Mouse (Mus musculus) kidney, postnatal 36 days (tissue): ENCODE measurements around the gene Rnf19b.

Experiments
- DNase-seq, 2 experiments: peaks; one replicate each; pipeline ENCODE4 v3.0.0; 2021 to 2022; ENCODE audit warnings: mixed read lengths in 2 of 2

The Rnf19b gene

DNA sequence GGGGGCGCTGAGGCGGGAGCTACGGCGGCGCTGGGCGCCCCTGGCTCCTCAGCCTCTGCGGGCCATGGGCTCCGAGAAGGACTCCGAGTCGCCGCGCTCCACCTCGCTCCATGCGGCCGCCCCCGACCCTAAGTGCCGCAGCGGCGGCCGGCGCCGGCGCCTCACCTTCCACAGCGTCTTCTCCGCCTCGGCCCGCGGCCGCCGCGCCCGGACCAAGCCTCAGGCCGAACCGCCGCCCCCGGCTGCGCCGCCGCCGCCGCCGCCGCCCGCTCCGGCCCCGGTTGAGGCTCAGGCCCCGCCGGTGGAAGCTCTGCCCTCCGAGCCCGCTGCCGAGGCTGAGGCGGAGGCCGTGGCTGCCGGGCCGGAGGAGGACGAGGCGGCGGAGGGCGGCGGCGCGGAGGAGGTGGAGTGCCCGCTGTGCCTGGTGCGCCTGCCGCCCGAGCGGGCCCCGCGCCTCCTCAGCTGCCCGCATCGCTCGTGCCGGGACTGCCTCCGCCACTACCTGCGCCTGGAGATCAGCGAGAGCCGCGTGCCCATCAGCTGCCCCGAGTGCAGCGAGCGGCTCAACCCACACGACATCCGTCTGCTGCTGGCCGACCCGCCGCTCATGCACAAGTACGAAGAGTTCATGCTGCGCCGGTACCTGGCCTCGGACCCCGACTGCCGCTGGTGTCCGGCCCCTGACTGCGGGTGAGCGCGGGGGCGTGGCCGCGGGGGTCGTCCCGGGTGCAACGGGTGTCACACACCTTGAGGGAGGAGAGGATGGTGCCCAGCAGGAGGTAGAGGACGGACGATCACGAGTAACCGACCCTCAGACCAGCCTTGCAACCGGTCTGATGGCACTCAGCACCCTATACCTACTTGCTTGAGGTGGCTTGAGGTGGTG is at the start of gene Rnf19b:
Gene Rnf19b (plus strand): TSS at position 65 of the 886 bp plus-strand sequence.
- DNase-seq = peak; percentile 35 to 70

DNA sequence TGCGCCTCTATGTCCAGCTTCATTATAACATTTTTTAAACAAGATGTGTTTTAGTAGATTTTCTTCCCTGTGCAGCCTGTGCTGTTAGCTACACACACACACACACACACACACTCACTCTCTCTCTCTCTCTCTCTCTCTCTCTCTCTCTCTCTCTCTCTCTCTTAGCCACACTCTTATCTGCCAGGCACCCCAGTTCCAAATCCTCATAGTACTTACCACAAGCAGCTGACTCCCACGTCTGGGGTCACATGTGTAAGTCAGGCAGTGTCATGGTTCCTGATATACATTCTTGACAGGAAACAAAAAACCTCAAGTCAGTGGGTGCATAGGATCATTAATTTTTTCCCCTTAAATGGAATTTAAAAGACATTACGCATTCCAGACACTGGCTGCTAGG is 49.4 kb upstream of the Rnf19b start:
- DNase-seq = no peak

DNA sequence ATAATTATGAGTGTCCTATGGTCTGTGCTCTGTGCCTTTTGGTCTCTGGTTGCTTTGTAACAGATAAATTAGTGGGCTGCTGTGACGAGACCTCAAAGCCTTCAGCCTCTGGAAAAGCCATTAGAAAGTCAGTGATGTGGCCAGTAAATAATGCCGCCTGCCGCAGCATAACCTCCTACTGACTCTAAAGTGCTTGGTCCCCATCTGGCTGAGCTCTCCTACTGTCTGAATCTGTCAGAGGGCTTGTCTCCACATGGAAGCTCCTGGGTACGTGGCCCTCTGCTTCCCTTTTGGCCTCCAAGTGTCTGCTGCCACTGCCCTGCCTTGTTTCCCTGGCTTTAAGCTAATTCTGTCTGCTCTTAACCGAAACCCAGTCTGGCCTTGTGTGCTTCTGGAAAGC is 48.5 kb upstream of the Rnf19b start:
- DNase-seq = no peak

DNA sequence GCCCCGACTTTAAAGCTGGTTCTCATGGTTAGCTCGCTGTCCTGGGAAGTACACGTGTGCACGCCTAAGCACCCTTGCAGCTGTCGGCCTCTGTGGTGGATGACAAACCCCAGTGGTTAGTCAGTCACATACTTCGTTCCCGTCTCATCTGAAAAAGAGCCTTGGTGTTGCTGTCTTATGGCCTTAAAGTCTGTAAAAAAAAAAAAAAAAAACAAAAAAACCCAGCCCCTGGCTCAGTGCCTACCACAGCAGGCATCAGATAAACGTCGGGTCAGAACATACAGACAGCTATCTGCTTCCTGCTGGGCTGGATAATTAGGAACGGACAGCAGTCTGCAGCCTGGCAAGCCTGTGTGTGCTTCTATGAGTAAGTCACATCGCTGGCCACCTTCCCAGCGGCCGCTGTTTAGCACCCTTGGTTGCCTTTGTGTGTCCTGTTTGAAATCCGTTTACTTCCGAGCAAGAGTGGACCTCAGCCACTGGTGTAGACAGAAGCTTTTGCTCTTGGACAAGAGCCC is 46.4 kb upstream of the Rnf19b start:
- DNase-seq = peak in 1 of 2 experiments; percentile 64

DNA sequence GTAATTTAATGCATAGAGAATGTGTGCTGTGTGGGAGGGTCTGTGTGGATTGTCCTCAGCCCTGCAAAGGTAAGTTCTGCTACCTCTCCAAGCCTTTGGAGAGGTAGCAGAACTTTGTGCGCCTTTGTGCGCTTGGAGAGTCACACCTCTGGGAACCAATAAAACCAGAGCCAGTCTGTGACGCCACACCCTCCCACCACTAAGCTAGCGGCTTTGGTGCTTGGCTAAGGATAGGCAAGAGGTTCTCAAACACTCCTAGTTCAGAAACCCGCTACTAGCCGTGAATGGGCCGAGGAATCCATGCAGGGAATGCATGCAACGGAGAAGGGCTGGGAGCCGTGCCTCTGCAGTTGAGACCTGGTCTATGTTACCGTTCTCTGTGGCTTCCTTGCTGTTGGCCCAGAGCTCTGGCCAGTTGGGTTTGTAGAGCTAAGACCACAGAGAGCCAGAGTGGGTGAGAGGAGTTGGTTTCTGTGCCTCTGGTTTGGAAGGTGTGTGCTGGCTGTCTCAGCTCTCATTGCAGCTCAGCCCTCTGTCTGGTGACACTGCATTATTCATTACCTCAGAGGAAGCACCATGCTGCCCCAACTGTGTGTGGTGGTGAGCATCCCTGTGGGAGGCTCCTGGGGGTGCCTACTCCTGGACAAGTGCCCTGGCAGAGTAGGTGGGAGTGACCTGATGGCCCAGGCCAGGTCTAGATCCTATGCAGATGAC is 44.8 kb upstream of the Rnf19b start:
- no peak for DNase-seq

DNA sequence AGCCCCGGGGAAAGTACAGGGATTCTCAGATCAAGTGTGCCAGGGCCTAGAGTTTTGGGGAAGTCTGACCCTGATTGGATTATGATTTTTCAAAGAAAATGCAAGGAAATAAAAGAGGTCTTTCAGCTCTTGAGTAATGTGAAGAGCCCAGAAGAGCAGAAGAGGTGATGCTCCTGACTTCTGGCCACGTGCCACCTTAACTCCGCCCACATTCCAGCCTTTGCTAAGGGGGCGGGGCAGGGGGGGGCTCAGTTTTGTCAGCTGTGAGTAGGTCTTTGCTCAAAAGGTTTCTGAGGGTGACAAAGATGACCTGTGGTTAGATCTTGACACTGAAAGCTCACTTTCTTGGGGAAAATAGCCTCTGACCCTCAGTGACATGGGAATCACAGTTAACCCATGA is 41.7 kb upstream of the Rnf19b start:
- DNase-seq = peak in 1 of 2 experiments; percentile 69

DNA sequence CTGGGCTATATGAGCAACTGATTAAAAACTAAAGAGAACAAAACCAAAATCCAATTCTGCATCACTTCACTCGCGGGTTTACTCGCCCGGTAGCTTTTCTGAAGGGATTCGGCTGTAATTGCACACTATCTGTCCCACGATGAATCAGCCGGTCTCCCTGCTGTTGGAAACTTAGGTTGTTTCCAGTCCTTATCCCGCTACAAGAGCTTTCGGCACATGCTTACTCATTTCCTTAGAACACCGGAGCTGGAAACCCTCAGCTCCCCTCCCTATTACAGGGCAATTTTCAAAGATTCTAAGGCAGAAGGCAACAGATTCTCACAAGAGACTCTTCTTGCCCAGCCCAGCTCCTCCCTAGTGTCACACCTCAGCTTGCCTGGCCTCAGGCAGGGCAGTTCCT is 40.9 kb upstream of the Rnf19b start:
- DNase-seq = no peak

DNA sequence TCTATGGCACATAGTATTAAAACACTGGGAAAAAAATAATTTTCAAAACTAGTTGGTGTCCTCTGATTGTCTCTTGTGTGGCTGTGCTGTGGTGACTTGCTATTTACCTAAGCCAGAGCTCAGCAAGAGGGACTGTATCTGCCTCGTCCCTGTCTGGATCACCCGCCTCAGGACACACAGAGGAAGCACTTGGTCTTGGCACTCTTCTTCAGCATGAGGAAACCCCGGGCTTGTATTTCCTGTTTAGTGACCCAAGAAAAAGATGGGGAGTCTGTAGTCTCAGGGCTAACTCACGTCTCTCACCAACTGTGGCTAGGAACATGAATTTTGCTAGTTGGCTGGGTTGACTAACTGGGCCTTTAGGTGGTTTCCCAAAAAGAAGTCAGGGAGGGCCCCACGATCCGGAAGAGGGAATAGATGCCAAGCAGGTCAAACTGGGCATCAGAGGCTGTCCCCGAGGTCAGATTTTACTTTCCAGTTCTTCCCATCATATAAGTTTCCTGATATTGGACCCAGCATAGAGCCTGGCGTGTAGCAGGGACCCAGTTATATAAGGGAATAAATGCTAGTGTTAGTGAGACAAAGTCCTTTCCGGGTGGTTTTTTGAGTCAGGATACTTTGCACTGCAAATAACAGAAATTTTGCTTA is 39.2 kb upstream of the Rnf19b start:
- DNase-seq = no peak

DNA sequence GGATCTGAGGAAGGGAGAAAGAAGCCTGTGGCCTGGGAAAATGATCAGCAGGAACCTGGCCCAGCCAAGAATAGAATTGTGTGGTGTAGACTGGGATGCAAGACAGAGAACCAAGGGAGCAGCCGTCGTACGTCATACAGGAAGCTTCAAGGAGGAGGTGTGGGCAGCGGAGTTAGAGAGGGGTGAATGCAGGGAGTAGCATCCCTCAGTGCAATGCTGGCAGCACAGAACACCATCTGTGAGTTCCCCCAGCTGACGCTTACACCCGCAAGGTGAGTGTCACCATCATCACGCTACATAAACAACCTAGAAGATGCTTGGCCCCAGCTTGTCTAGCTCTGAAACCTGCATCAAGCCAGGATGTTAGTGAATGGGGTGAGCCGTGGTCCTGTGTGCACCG is 38.3 kb upstream of the Rnf19b start:
- DNase-seq = no peak

DNA sequence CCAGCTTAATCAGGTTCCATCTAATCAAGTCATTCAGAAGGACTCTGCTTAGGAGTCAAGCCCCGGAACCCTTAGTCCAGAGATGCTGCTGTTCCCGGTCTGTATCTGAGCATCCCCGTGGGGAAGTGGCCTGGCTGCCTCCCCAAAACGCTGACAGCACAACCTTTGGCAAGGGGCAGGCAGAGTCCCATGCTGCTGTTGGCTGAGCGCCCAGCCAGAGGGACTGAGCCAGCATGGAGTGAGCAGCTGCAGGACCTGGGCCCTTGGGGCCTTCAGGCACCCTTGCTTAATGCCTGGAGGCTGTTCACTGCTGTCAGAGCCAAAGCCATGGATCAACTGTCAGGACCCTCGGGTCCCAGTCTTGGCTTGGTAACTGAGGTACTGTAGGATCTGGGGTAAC is 37.6 kb upstream of the Rnf19b start:
- peak; percentile 93 for DNase-seq

DNA sequence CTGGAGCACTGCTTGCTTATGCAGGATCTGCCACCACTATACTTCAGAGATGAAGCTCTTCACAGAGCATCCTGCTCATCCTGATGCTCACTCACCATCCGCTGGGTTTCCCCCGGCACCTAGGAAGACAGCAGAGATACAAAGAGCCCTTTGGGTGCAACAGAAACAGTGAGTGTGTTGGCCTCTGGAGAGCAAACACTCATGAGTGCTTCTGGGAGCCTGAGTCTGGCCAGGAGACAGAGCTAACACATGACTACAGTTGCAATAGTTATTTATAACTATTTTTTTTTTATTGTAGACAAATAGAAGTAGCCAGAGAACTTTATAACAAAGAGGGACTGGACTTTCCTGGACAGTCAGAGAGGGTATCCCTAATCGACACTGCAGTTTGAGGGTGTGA is 36.6 kb upstream of the Rnf19b start:
- DNase-seq = no peak

DNA sequence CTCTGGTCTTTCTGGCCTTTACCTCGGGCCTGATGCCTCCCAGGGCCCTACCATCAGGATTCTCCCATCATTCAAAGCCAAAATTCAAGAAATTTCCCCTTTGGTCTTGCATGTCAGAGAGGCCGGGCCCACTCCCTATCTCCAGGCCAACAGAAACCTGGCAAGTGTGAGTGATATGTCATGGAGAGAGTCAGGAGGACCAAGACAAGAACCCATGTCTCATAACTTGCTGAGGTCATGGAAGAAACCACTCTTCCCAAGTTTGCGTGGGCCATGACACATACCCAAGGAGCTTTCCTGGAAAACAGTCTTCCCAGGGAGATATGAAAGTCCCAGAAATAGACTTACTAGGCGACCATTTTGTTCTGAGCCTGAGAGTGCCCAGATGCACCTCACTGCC is 36.2 kb upstream of the Rnf19b start:
- DNase-seq = no peak

DNA sequence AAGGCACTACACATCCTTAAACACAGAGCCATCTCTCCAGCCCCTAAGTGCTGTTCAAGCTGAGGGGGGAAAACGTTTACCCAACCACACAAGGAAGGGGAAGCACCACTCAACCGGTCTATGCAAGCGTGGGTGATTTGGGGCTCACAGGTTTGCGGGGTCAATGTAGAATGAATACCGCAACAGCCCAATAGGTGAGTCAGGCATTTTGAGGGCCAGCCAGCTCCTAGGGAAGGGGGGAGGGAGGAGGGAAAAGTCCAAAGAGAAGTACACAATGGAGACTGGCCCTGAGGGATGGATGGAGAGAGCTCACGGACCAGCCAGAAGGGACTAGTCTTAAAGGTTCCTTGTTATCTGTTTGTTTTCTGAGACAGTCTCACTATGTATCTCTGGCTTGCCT is 34.2 kb upstream of the Rnf19b start:
- DNase-seq = no peak

DNA sequence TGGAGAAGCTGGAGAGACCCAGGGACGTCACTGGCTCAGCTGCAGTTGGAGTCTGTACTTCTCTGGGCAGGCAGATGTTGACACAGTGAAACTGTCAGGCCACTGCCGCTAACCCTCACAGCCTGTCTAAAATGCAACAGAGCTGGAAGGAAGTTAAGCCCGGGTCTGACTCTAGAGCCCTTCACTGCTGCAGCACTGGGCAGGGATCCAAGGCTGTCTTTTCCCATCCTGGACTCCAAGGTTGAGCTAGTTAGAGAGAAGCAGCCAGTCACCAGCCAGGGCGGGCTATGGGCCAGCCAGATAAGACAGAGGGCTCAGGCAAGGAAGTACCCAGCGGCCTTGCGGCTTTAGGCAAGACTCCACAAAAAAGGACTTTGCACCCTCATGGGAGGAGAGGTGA is 33.3 kb upstream of the Rnf19b start:
- DNase-seq = peak; percentile 92 to 93

DNA sequence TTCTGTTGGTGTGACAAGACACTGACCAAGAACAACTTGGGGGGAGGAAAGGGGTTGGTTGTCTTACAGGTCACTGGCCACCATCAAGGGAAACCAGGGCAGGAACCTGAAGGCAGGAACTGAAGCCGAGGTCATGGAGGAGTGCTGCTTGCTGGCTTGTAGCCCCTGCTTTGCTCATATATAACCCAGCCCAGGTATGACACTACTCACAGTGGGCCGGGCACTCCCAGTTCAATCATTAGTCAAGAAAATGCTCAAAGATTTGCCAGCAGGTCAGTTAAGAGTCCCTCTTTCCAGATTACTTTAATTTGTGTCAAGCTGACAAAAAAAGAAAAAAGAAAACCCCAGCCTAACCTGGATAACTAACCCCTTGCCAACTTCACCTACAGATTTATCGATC is 32.4 kb upstream of the Rnf19b start:
- DNase-seq = peak; percentile 52 to 61

DNA sequence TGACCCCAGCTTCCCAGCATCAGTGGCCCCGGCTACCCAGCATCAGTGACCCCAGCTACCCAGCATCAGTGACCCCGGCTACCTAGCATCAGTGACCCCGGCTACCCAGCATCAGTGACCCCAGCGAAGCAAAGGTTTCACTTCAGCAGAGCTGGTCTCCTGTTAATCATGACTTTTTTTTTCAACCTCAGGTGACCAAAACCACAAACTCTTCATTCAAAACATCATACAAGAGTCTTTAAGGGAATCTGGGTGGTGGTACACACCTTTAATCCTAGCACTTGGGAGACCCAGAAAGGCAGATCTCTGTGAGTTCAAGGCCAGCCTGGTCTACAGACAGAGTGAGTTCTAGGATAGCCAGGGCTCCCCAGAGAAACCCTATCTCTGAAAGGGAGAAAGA is 27.3 kb upstream of the Rnf19b start:
- no peak for DNase-seq

DNA sequence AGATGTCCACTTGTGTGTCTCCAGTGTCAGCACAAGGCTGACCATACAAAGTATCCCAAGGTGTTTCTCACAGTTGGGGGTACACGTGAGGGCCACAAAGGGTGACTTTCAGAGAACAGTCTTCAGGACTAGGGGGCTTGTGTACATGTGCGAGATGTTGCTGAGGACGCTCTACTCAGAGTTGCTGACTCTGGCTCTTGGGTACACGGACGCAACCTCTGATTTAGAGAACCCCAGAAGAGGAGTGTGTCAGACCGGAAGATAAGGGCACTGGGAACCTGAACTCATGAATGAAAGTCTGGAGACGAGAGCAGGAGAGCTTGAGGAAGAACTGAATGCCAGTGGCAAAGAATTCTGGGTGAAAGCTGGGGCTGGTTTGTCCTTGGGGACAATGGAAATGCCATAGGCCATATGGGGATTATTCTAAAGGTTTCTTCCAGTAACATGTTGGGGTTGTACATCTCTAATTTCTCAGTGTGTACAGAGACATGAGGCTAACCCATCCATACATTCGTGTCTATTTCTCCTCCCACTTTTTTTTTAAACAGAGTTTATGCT is 26.6 kb upstream of the Rnf19b start:
- DNase-seq = no peak

DNA sequence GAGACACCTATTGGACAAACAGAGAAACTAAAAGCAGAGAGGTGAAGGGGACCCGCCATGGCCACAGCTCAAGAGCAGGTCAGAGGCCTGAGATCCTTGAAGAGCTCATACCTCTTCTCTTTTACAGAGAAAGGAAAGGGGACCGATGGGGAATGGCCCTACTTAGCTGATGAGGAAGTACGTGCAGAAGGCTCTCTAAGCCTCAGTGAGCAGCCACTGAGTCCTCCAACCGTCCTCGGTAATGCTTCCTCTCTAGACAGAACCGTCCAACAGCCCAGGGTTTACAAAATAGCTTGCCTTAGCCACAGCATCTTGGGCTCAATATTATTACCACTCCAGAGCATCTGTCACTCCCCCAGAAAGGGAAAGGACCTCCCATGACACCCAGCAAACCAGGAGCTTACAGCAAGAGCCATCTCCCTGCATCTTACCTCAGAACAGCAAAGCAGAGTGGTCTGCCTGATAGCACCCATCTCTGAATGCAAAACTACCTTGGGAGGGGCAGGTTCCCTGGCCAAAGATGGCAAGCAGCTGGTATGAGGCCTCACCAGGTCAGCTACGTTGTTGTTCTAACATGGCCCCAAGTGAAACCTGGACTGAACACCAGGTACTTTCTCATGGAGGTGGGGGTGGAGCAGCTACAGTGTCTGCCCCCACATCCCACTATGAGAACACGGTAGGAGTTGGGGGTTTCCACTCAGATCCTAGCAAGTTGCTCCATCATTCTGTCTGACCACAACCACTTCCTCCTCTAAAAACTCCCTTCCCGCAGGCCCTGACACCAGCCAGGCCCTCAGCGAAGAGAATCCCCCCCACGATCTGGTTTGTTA is 25.7 kb upstream of the Rnf19b start:
- DNase-seq = no peak

DNA sequence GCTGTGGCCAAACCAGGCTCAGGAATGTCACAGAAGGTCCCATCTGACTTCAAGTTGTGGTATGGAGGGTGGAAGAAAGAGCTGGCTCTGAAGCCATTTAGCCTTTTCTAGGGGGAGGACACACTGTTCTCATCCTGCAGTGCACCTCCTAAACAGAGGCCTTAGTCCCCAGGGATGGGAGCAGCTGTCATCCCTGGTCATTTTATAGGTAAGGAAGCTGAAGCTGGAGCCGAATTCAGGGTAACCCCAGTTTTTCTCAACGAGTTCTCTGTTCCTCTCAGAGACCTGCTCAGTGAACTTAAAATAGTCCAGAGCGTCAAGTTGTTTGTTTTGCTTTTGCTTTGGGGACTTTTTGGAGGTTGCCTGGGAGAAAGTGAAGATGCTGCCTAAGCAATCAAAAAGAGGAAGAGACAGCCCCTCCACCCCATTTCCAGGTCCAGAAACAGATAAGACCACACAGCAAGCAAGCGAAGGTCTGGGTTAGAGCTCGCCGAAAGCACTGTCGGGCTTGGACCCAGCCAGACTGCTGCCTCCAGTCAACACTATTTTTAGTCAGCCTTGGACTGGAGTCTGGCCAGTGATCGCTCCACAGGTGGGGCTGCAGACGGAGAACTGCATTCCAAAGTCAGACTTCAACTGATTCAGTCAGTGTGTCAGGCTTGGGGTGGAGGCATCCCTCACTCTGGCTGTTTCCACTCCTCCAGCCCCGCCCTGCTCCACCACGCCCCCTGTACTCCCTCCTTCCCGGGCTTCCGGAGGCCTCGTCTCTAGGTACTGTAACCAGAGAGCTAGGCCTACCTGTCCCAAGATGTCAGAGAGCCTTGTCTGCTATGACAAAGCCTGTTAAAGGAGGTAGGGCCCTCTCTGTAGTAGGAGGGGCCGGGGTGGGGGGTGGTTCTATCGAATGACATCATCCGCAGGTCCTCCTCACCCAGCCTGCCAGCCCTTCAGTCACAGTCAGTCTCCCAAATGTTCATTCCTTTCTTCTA is 24.8 kb upstream of the Rnf19b start:
- peak; percentile 84 to 85 for DNase-seq

DNA sequence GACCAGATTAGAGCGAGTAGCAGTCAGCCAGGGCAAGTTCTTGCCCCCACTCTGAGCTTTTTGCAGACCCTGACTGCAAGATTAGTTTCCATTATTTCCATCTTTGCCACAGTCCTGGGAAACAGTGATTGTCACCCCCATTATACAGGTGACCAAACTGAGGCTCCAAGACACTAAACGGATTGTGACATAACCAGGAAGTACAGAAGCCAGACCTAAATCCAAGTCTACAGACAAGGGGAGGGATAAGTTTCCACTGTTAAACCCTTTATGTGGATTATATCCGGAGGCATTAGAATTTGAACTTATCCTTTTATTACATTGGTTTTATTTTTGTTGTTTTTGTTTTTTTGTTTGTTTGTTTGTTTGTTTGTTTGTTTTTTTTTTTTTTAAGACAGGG is 23.8 kb upstream of the Rnf19b start:
- DNase-seq = no peak
